Mouse (Mus musculus): ENCODE measurements around the gene P2ry6.

P2ry6 gene

DNA sequence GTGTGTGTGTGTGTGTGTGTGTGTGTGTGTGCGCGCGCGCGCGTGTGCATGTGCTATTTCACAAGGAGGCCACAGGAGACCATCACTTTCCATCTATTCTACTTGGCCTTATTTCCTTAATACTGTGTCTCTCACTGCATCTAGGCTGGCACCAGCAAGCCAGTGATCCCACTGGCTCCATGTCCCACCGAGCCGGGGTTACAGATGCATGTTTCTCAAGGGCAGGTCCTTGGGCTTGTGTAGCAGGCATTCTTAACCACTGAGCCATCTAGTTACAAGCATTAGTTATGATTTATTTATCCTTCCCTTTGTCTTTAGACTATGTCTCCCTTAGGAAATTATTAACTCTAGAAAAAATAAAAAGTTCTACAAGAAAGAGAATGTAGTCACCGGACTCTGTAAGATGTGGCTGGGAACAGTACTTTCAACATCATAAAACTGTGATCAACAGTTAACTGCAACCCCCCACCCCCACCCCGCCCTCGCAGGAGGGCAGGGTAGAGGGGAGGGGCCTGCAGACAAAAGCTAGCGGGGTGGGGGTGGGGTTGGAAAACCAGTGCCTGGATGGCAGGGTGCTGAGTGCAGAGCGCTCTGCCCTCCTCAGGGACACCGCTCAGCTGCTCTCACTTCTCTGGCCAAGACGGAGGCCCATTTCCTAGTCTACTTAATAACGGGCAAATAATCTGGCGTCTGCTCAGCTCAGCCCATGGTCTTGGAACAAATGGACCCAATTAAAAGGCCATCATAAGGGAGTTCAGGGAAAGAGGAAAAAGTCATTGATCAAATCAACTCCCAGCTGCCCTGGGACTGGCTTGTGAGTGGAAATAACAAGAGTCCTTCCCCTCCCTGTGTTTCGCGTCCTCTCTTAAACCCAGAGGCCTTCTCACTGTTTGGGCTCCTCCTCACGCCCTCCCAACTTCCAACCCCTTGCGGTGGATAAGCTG lies 10.3 kb upstream of the P2ry6 start:
- DNase-seq, result peak; percentile 41

DNA sequence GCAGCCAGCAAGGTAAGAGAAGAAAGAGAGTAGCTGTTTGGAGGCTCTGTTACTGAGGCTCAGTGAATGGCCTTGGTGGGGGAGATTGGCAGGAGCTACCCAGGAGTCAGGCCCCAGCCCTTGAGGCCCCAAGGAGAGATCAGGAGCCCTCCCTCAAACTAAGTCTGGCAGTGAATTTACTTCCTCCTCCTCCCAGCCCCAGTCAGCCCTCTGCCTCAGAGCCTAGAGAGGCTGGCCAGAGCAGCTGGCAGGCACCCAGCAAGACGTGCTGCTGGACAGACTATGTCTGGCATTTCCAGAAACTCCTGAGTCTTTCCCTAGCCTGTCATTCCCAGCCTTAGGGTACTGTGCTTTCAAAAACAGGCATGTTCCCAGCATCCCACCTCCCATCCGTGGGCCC lies 4.7 kb upstream of the P2ry6 start:
- DNase-seq, result no peak

DNA sequence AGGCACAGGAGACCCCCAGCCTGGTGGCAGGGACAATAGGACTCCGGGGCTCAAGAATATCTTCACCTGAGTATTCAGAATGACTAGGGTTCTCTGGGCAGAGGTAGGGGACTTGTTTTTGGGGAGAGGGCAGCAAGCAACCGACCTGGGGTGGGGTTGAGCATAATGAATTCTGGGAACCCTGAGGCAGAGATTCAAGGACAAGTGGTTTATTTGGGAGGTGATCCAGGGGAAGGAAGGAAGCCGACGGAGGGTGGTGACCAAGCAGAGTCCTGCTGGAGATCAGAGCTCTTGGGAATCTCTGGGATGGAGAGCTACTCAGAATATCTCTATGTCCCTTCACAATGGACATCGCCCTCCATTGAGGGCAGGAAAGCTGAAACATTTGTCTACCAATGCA lies 3.7 kb upstream of the P2ry6 start:
- no peak for DNase-seq

DNA sequence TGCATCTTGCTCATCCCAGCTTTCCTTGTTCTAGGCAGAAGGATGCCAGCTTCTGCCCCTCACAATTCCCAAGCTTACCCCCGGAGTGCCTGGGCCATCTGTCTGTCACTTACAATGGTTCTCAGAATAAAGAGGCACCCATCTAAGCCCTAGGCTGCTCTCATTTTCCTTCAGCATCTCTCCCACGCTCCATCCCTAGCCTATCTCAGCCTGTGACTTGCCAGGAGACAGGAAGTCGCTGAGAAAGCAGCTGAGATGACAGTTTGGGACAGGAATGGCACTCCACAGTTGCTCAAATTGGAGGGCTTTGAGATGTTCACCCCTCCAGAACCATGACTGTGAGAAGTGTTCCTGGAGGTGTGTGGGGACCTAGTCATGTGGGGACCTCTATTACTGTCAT lies 1.6 kb downstream of the P2ry6 start:
- no peak for DNase-seq

DNA sequence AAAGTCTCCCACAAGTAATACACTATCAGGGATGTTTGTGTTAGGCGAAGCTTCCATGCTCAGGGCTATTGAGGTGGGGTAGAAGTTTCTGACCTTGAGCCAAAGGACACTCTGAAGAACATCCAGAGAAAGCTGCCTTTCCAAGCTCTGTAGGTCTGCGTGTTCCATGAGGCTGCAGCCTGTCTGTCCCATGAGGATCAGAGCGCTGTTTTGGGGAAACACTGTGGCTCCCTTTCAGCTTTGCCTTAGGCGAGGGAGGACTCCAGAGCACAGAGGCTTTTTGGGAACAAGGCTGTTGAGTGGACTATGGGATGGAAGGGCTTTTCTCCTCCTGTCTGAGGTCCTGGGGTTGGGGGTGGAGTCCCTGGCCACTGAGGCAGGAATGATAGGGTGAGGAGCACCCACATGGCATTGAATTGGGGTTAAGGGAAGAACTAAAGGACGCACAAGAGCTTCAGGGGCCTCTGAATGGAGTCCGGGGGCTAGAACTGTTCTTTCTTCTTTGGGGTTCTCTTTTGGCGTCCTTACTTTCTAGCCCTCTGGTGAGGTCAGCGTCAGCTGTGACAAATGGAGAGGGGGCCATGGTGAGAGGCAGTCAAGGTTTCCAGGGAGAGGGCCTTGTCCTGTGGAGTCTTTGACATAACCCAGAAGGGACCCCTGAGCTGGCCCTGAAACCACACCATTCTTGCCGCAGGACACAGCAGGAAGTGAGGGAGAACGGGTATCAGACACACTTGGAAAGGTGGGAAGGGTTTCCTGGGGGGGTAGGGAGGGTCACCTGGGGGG lies 5.4 kb downstream of the P2ry6 start:
- DNase-seq, result no peak

DNA sequence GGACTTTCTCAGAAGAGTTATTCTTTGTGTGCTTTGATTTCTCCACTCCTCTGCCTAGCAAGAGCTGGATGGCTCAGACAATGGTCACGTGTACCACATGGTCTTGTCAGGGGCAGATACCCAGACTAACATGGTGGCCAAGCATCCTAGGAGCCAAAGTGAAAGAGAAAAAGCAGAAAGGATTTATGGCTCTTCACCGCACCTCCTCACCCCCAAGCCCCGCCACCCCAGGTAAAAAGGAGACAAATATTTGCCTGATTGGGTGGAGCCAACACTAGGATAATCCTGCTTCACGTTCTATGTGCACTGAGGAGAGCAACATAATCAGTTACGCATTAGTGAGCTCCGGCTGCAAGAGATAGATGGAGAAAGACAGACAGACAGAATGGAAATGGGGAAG lies 6.1 kb downstream of the P2ry6 start:
- no peak for DNase-seq

DNA sequence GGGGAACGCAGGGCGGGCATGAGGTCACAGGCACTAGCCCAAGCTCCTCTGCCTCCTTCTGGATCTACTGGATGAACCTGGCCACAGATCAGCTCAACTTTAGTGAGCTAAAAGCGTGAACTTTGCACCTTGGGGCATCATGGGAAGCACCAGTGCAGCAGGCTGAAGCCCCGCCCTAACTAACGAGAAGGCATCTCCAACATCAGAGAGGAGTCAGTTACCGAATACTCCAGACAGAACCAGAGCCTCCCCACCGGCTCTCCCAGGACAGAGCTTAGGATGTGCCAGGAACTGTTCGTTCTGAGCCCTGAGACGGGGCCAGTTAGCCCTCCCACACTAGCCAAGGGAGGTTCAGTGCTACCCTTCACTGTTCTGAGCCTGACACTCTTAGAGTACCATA lies 6.6 kb downstream of the P2ry6 start:
- no peak for DNase-seq

DNA sequence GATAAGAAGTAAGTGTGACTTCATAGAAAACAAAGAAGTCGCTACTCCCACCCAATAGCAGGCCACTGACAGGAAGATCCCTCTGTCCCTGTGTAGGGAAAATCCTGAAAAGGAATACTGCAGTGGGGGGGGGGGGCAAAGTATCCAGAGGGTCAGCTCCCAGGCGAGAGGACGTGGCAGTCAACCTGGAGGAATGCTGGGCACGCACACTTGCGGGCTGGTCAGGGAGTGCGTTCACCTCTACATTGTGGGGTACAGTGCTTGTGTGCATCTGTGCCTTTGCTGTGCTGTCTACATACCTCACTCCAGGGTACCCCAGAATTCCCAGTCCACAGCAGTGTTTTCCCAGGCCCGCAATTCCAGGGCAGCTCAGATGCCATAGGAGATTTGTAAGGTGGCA lies 8.4 kb downstream of the P2ry6 start:
- no peak for DNase-seq

DNA sequence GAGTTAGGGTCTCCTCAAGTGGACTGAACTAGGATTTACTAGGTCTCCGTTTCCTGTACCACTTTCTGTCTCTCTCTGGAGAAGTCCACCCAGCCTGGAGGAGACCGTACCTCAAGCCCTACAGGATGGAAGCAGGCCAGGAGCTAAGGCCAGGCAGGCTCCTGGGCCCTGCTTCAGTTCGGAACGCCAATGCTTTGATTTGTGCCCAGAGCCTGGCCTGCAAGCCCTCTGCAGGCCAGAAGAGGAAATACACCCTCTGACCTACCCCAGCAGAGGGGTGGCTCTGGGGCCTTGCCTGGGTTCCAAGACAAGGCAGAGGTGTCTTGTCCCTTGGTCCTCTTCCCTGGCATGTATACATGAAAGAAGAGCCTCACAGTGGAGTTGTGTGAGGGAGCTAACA lies 9.4 kb downstream of the P2ry6 start:
- DNase-seq, result no peak

DNA sequence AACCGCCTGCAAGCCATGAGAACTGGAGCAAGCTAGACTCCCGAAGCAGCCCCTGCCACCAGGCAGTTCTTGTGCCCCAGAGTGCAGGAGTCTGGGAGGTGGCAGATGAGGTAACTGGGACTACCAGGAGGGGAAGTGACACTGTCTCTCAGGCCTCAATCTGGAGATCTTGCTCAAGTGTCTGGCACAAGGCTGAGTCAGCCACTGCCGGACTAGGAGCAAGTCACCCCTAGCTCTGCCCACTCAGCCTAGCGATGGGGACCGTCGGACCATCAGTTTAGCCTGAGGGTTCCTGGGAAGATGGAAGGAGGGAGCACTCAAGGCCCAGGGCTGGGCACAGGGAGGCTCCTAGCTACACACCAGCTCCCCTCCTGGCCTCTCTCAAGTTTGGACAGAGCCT lies 10.2 kb downstream of the P2ry6 start:
- DNase-seq, result no peak

DNA sequence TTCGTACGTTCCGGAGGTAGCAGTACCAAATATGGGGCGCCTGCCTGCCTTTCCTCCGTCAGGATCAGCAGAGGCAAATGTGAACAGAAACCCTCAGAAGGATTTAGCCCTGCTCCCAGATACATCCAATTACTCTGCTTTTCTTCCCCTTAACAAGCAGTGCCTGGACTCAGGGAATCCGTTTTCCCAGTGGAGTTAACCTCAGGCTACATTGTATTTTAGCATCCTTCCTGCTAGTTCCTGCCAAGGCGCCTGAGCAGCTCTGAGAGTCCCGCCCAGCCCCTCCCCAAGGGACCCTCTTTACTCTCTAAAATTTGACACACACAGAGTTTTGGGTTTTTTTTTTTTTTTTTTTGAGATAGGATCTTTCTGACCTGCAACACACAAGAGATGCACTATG lies 11.1 kb downstream of the P2ry6 start:
- DNase-seq, result no peak

DNA sequence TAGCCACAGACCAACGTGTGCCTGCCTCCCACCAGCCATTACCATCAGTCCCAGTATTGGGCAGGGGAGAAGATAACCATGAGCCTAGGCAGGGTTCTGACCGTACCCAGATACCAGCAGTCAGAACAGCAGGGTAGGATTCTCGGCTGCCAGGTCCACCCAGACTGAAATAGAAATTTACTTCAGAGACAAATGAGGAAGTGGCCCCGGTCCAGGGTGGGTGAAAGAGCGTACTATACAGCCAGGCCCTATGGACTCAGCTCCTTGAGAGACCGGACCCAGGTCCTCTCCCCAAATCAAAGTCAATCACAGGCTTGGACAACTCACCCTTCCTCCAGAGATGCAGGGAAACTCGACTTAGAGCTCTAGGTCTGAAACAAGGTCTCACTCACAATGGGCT lies 13.3 kb downstream of the P2ry6 start:
- no peak for DNase-seq

DNA sequence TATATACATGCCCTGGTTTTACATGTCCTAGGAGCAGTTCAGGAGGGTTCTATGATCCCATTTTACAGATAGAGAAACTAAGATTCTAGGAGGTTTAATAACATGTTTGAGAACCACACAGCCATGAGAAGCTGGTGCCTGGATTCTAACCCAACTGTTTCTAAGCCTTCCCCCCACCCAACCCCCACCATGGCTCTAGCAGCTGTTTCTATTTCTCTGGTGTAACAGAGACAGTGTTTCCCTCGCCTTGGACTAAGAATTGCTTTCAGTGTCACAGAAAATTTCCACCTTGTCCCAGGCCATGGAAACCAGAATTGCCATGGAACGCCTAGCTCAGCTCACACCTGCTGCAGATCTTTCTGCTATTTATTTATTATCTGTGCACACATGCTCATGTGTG lies 14.0 kb downstream of the P2ry6 start:
- DNase-seq, result no peak

DNA sequence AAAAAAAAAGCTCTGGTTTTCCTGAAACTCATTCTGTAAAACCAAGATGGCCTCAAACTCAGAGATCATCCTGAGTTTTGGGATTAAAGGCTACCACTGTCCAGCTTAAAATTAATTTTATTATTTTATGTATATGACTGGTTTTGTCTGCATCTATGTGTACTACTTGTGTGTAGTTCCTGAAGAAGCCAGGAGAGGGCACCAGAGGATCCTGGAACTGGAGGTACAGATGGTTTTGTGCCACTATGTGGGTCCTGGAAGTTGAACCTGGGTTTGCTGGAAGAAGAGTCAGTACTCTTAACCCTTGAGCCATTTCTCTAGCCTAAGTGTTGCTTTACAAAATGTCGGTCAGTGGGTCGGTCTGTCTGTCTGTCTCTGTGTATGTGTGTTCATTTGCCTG lies 16.0 kb downstream of the P2ry6 start:
- no peak for DNase-seq

DNA sequence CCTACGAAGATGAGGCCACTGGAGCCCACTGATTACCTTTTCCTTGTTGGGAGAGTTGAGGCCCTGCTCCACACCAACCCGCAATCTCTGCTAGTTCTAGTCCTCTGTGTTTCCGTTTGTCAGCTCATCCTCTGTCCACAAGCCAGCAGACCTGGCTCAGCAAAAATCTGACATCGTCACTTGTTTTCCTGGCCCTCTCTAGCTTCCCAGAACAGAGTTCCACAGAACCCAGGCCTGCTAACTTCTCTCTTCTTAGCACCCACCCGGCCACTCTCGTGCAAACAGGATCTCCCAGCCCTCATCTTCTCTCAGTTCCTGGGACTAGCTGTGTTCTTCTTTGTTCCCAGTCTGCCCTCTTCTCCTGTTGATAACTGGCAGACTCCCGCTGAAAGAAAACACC lies 21.8 kb downstream of the P2ry6 start:
- DNase-seq, result no peak

DNA sequence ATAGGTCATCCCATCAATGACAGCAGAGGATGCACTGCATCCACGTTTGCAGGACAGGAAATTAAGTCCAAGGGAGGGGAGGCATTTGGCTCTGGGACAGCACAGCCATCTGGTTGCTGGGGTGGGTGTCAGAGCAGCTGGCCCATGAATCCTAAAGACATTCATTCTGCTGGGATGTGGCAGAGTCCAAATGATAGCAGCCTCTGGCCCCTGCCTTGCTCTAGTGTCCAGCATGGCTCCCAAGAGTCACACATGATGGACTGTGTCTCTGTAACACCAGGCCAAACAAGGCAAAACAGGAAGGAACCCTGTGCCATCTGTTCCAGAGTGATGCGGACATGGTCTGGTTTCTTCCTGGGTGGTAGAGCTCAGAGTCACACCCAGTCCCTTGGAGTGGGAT lies 22.5 kb downstream of the P2ry6 start:
- DNase-seq, result no peak

DNA sequence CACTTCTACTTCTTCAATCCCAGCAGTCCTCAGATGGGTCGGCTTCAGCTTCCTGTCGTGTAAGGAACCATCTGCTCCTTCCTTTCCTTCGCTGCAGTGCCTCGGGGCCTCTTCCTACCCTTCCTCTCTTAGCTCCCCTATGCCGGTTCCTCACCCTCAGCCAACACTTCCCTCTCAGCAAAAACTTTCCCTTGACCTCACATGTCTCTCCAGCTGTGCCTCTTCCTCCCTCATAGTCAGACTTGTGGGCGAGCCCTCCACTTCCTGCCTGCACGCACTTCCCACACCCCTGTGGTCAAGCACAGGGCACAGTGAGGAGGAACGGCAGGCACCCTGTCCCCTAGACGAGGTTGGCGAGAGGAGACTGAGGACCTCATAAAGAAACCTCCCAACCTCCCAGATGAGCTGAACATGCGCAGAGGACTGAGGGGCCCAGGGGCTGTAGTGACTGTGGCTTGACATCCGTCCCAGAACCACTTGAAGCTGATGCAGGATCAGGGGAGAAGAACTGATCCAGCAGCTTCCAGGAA lies 23.9 kb downstream of the P2ry6 start:
- DNase-seq, result peak; percentile 16

DNA sequence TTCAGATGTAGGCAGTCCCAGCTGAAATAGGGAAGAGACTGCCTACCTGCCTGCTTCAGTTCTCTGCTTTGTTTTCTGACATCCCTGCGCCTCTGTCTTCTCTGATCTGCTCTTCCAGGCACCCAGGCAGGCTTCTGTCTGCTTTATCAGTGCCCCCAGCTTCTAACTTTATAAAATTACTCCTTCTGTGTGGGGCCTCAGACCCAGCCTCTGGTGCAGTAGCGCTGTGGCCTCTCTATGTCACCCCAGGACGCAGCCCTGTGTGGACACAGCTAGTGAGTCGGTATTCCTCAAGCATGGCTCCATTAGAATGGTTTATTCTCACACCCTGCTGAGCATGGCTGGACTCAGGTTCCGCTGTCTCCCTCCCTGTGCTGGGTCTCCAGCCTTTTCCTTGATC lies 24.4 kb downstream of the P2ry6 start:
- DNase-seq, result no peak

DNA sequence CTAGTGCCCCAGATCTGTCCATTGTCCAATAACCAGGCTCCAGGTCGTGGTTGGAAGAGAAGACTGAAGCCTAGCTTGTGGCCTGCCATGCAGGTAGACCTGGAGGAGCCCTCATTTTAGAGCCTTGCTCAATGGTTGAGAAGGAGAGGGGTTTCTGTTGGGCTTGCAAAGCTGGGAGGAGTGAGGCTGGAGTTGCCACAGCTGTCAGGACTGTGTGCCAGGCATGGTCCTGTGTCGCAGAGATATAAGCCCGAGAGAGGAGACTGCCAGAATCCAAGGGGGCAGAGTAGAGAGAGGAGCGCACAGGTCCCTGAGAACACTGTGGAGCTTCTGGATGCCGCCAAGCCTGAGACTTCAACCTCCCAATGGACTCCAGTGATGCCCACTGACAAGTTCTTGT lies 29.7 kb downstream of the P2ry6 start:
- DNase-seq, result no peak

DNA sequence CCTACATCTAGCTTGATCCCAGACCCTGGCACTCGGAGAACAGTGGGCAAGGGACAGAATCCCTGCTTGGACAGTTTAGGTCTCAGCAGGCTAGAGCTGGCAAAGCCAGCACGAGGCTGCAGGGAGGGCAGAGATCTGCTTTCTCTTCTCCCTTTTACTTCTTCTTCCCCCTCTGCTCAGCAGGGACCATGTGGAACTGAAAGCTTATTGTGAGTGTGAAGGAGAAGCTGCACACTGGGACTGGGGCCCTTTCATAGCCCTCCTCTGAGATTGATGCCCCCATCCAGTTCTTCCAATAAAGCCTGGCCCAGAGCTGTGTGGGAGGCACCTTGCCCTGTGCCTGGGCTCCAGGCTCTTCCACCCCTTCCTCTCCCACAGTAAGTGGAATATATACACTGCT lies 30.1 kb downstream of the P2ry6 start:
- no peak for DNase-seq

DNA sequence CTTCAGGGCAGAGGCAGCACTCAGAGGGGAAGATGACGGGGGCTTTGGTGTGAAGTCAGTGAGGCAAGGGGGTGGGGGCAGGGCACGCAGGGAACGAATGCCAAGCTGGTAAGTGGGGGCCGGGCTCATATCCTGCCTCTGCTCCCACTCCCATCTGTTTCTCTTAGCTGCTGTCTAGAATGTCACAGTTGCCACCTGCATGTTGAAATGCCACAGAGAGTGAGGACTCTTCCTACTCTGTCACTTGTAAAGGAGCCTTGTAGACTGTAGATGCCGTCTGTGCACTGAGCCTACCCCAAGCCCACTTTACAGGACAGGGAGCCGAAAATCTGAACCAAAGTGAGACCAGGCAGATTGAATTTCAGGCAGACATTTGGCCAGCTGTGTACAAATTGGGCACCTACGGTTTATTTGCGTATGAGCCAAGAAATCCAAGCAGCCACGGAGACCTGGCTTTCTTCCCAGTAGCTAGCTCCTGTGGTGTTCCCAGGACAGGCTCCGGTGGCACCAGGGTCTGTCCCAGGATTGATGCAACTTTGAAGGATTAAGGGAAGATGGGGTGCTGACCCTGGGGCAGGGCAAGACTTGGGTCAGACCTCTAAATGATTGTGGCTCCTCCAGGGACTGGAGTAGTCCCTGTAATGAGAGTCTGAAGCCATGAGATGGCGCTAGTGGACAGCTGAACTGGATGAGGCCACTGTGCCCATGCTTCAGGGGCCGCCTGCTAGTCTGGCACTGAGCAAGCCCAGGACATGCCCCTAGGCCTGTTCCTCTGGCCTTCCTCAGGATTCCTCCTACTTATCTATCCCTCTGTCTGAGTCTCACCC lies 31.4 kb downstream of the P2ry6 start:
- peak; percentile 55 for DNase-seq

DNA sequence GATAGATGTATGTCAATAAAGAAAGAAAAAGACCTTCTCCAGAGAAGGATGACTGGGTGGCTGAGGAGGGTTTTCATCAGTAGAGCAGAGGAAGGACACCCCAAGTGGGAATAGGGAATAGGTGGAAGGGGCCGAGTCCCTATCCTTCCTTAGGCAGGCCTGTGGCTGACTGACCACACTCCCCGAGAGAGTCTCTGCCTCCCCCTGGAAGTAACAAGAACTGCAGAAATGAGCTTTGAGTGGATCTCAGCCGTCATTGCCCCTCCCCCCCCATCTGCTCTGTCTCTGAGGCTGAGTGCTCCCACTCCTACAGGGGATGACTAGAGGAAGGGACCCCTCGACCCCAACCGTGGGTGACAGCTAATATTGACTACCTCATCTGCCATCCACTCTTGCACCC lies 33.3 kb downstream of the P2ry6 start:
- DNase-seq, result no peak

DNA sequence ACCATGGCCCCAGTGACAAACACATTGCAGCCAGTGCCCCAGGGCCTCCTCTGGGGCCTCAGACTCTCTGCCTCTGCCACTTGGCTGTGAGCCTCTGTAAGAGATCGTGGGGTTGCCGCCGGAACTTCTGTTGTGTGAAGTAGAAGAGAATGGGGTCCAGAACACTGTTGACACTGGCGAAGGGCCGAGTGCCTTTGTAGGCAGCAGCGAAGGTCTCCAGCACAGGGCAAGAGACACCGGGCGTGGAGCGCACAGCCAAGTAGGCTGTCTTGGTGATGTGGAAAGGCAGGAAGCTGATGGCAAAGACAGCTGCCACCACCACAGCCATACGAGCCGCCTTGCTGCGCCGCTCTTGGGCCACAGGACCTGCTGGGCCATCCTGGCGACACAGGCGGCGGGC lies 36.3 kb downstream of the P2ry6 start:
- DNase-seq, result no peak

All from kidney, adult 18-20 months (tissue).